Mouse (Mus musculus): ENCODE results near the gene Lrrc4.

Lrrc4 gene

DNA sequence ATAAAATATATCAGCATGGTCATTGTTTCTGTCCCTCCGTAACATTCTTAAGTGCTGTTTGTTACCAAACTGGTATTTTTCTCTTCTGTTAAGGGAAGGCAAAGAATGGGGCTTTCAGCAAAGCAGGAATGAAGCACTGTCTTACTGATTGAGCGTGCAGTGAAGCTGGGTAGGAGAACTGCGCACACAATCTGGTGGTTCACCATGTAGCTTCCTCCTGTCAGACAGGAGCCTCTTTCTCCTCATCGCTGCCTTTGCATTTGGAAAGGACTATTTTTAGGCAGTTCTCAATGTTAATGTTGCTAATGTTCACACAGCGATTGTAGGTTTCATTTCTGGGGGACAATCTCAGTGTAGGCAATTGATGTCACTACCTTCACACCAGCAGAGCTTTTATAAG is 162.3 kb downstream of the Lrrc4 start:
- no peak for DNase-seq (ENCODE audit: low spot score)

DNA sequence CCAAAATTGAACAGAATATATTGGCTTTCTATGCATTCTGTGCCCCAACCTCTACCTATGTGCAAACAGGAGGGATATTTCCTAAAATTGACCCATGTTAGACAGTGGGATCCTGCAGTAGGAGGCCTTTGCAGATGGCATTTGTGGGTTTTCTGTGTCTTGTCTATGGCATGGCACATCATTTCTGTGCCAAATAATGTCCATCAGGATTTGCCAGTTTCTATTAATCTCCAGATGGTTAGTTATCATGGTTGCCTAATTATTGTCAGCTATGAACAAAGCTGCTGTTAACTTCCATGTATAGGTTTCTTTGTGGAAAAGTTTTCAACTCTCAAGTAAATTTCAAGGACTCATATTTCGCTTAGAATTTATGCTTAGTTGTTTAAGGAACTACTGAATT is 164.0 kb downstream of the Lrrc4 start:
- DNase-seq (ENCODE audit: low spot score) = no peak

DNA sequence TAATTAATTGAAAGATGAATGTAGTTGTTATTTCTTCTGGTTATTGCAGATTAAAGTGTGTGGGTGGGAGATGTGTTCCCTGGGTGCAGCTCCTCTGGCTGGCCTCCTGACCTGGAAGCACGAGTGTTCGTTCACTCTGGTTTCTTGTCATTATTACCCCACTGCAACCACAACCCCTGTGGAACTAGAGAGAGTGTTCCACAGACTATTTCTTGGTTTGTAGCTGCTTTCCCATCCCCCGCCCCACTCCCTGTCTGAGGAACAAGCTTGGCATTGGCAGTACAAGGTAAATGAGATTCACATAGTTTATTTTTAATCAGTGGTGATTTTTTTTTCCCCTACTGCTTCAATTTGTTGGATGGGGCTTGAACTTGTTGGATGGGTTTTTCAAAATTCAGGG is 166.8 kb downstream of the Lrrc4 start:
- no peak for DNase-seq (ENCODE audit: low spot score)

DNA sequence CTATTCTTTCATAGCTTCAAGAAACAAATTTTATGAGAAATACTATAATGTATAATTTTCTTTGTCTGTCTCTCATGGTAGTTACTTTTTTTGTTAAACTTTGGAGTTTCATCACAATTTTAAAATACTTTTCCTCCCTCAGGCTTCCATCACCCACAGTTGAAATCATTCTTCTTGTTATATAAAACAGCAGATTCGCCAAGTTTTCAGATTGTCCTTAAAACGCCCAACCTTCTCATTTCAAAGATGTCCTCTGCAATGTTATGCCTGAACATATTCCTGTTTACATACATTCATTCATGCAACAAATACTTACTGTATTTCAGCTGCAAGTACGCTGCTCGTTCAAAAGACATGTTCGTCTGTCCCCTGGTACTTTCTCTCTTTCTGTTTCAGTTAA is 167.9 kb downstream of the Lrrc4 start:
- DNase-seq (ENCODE audit: low spot score) = no peak

DNA sequence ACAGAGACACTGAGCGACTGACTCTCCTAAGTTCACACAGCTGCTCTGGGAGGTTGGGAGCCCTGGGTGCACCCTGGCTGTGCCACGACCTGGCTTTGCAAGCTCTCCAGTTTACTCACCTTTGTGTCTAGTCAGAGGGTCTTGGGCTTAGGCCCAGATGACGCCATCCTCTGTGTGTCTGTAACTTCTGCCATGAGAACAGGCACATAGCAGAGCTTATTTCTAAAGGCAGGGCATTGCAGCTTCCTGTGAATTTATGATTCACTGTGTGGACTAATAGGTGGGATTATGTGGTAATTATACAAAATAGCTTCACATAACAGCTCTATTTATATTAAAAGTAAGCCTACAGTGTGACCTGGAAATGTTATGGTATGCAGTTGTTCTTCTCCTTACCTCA is 168.5 kb downstream of the Lrrc4 start:
- no peak for DNase-seq (ENCODE audit: low spot score)

DNA sequence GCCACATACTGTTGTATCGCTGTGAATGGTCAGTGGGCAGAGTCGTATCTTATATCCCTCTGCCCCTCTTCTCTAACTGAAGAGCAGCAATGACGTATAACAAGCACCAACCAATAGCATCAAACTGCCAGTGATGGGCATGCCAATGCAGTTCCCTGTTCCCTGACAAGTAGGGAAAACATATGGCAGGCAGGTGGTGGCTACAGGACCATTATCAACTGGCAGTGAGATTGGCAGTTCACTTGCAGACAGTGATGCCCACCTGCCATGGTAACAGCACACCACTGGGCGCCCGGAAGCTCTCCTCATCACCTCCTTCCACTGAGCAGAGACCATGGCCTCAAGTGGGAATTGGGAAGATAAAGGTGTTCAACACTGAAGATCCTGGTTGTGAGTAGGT is 175.0 kb downstream of the Lrrc4 start:
- no peak for DNase-seq (ENCODE audit: low spot score)

DNA sequence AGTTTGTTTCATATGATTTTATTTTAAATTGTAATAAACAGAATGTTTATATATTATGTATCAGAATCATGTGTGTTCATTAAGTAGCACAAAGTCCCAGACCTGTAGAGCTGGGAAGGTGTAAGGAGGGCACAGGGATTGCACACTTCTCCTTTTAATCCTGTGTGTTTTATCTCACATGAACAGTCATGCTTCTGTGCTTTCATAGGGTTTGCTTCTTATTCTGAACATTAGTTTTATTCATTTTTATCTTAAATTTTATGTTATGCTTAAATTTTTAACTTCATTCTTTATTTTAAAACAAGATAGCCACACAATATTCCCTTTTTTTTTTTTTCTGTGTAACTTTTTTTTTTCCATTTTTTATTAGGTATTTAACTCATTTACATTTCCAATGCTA is 186.3 kb downstream of the Lrrc4 start:
- DNase-seq (ENCODE audit: low spot score) = no peak

DNA sequence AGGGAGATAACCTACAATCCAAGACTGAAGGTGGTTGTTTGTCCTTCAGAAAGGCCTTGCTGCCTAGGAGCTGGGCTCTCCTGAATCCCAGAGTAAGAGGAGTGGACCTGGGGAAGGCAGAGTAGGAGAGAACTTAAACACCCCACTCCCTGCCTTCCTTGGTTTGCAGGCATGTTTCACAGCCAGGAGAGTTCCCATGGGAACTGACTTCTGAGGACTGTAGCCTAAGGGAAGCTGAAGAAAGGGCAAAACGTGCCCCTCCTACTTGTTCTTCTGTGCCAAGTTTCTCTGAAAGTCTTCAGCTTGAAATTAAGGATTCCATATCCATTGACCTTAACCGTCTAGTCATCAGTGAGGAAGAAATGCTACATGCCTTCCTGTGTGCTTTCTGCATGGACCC is 188.6 kb downstream of the Lrrc4 start:
- DNase-seq (ENCODE audit: low spot score) = no peak

DNA sequence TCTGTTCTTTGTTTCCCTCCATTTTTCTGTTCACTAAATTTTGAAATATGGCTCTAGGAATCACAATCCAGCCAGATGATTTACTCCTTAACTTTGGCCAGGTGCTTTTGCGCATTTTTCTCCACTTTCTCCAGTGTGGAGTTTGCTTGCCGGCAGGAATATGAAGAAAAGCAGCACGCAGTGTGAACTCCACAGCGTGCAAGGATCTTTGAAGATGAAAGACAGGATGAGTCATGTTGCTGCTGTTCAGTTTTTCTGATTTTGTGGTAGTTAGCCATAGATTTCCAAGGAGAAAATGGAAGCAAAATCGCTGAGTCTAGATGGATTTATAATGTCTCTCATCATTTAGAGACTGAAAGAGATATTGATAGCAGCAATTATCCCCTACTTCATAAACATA is 191.5 kb downstream of the Lrrc4 start:
- DNase-seq (ENCODE audit: low spot score) = no peak

DNA sequence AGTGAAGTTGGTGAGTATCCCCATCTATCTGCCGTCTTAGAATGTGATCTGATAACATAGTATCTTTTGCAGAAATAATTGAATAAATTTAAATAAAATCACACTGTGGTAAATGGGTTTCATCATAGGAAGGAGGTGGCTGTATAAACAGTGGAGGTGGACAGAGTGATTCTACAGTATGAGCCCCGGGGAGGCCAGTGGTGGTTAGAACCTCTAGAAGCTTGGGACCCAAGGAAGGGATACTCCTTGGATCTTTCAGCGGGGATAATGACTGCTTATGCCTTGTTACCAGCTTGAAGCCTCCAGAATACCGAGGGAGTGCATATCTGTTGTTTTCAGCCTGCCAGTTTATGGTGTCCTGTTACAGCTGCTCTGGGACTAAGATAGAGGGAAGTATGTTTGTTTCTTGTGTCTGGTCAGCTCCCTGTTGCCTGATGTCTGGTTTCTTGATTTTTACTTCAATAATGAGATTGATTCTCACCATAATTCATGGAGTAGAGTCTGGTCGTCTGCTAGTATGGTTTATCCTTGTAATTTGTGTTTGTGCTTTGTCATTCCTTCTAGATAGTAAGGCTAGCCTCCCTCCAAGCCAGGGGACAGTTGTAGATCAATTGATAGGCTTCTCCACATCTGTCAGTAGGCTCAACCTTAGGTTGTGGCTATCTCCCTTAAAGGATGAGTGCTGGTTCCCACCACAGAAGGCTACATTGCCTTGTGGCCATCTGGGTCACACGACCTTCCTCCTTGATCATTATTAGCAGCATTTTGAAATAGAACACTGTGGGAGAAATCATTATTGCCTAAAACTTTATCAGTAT is 195.8 kb downstream of the Lrrc4 start:
- DNase-seq (ENCODE audit: low spot score) = no peak

DNA sequence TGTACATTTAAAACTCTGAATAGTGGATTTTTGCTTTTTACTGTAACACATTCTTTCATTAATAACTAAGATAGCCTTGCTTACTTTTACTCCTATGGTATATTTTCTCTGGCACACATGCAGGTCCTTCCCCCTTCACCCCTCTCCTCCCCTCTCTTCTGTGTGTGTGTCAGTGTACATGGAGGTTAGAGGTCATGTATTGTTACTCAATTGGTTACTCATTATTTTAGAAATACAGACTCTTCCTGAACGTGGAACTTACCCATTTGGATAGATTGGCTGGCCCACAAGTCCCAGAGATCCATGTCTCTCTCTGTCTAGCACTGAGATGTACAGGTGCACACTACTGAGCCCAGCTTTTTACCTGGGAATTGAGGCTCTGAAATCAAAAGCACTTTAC is 196.5 kb downstream of the Lrrc4 start:
- DNase-seq (ENCODE audit: low spot score) = no peak

DNA sequence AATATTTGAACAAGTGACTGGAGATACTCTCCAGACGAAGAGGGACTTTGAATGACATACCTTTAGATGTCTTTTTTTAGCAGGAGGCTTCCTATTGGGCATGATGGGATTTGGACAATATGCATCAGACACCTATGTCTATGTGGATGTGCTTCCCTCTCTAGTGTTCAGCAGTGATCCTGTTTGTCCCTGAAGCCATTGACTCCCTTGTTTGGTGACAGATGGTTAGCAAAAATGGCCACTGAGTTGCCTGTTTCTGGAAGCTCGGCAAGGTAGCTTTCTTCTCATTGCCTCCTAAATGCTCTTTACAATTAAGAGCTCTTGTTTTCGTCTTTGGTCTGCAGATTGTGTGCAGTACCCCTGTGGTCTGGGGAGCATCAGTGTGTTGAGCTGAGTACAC is 197.9 kb downstream of the Lrrc4 start:
- no peak for DNase-seq (ENCODE audit: low spot score)

DNA sequence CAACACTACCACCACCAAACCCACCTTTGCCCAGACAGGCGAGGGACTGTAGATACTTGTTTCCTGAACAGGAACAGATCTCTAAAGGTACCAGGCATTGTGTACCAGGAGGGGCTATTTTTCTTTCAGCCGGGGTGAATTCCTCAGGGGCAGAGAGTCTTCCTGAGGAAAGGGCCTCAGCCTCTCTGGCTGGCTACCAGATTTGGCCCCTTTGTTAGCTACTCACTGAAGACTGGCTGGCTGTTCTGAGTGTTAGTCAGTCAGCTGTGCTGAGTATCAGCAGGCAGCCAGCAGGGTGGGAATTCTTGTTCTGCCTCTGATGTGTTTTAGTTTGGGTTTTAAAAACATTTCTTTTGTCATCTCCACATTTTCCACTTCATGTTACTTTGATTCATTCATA is 198.4 kb downstream of the Lrrc4 start:
- no peak for DNase-seq (ENCODE audit: low spot score)

DNA sequence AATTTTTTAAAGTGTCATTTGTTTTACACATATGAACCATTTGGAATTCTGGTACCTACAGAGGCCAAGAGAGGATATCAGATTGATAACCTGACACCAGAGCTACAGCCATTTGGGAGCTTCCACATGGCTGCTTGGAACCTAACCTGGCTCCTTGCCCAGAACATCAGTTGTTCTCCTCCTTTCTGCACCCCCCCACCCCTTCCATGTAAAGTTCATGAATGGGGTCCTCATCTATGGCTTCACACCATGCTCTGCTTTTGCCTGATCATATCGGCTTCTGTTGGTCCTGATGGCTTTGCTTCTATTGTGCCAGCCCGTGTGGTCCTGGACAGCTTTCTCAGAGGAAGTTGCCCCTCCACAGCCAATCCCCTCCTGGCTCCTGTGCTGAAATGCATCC is 200.6 kb downstream of the Lrrc4 start:
- DNase-seq (ENCODE audit: low spot score) = no peak

DNA sequence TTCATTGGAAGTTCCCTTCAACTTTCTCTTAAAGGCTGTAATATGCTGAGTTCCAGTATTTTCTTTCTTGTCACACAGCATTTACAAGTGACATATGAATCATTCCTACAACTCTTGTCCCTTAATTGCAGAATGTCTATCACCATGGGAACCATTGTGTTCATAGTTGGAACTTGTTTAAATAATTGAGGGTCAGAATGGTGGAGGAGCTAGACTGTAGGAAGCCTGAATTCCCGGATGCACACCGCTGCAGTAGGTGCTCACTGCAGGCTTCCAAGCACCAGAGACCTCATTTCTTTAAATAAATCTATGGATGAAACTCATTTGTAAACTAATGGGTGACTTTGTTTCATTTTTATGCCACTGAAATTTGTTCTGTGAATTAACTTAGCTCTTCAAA is 201.7 kb downstream of the Lrrc4 start:
- no peak for DNase-seq (ENCODE audit: low spot score)

DNA sequence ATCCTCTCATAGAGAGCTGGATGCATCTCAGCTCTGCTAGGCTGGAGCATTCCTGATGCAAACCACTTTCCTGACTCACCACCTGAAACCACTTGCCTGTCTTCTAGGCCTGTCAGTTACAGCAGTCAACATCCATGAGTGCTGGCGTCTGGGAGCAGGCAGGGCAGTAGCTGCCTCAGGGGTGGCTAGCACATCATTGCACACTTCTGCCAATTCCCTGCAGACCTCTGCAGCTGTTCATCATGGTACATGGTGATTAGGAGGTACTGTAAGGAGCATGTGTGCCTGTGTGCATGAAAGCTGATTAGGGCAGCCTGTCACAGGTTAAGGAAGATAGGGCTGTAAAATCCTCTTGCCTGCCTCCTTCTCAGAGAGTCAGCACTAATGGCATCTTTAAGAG is 203.1 kb downstream of the Lrrc4 start:
- no peak for DNase-seq (ENCODE audit: low spot score)

DNA sequence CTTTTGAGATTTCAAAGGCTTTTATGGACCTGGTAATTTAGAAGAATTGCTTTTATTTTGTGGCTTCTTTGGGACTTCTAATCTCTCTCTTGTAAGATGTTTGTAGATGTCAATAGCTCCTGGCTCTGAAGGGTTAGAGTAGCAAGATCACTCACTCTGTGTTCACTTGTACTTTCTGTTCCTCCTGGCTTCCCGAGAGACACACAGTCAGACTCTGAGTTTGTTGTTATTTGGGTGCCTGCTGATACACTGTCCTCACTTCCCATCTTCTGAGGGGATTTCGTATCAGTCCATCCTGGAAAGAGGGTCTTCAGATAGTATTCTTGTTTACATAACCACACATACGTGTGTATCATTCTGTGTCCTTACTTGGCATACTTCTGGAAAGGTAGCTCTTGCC is 208.6 kb downstream of the Lrrc4 start:
- no peak for DNase-seq (ENCODE audit: low spot score)

DNA sequence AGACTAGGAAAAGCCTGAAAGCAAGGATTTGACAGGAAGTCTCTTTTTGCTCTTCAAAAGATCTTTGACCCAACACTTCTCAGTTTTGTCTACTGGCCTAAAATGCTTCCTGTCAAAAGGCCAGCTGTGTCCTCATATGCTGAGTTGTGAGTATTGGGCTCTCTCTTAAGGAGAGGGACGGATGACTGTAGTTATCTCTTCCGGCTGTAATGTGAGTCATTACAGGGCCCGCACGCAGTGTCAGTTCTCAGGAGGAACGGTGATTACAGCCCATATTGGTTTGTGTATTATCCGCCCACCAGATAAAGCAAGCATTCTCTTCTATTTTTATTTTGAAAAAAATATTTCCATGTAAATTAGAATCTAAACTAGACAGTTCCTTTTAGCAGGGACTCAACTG is 209.0 kb downstream of the Lrrc4 start:
- no peak for DNase-seq (ENCODE audit: low spot score)

DNA sequence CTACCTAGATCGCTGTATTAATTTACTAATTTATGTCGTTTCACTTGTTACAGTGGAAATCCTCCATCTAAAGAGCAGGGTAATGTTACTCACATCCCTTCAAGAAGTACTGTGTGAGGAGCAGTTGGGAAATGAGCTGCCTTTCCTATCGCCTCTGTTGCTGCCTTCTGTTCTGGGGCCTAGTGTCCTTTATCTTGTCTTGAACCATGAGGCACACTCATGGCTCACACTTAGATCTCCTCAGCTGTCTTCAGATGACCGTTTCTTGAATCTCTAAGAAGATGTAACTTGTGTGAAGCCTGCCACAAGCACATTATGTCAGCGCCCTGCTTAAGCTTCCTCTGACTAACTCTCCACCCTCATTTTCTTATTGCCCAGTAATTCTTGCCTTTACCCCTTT is 209.6 kb downstream of the Lrrc4 start:
- DNase-seq (ENCODE audit: low spot score) = no peak

DNA sequence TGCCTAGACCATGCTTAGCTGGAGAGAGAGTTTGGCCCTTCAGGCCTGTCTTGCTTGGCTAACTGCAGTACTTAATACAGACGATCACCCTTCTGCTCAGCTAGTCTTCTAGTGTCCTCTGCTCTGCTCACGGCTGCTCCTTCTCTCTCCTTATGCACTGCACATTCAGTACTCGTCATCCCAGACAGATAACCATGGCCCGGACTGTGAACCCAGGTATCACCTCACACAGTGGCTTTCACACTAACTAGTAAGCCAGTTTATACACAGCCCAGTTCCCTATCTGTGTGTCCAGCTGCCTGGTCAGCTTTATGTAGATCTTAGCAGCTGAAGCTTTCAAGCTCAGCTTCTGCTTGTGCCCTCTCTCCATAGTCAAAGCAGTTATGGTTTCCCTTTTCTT is 210.1 kb downstream of the Lrrc4 start:
- no peak for DNase-seq (ENCODE audit: low spot score)

DNA sequence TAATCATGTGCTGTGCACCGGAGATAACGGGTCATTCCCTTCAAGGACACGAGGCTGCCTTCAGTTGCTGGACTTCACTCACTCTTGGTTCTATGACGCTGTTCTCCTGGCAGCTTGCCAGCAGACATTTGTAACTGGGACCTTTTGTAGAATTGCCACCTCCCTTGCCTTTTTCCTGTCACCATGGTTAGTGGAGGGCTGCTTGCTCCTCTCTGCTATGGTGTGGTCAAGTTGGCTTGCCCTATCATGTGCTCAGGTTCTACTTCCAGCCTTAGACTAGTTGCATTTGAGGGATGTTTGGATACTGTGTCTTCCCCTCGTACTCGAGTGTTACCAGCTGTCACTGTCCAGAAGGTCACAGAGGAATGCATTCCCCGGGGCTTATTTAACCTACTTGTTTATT is 212.8 kb downstream of the Lrrc4 start:
- DNase-seq (ENCODE audit: low spot score) = no peak

DNA sequence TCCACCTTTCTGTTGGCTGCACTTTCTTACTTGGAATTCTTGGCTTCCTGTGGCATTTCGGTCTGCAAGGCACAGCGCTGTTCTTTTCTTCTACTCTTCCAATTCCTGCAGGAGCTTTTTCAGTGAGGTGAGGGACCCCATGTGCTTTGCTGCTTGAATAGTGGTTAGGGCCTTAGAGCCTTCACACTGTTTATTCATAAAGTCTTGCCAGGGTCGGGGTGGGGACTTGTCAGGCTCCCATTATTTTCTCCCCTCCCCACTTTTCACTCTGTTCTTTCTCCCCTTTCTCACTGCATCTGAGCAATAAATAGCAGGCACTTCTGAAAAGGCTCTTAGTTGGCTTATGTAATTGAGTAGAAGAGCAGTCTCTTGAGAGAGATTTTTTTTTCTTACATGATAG is 213.2 kb downstream of the Lrrc4 start:
- no peak for DNase-seq (ENCODE audit: low spot score)

DNA sequence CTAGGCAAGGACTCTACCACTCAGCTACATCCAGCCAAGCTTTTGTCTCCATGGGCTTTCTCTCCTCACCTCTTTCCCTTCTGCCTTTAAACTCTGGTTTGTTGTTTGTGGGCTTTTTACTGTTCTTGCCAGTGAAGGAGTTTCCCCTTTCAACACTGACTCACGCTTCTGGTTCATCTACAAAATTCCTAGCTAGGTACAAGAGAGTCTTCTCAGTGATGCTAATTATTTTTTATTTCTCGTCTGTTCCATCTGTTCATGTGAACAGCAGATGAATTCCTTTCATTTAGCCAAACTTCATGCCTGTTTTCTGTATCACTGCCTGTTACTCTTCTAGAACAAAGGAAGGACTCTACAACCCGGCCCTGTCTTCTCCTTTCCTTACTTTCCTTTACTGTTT is 215.6 kb downstream of the Lrrc4 start:
- no peak for DNase-seq (ENCODE audit: low spot score)

DNA sequence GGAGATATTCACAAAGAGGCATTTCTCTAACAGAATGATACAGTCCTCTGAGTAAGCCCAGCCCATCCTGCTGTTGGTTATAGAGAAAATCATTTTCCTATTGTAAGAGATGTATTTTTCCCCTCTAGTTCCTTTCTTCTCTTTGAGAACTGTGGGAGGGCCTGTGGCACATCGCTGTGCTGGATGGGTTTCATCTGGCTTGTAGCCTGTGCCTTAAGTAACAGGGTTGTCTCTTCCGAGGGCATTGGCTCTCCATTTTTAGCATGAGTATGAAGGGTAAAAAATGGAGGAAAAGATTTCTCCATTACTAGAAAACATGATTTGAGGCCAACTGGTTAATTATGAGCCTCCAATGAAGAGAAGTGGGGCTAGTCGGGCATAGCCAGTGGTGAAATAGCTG is 216.1 kb downstream of the Lrrc4 start:
- no peak for DNase-seq (ENCODE audit: low spot score)

DNA sequence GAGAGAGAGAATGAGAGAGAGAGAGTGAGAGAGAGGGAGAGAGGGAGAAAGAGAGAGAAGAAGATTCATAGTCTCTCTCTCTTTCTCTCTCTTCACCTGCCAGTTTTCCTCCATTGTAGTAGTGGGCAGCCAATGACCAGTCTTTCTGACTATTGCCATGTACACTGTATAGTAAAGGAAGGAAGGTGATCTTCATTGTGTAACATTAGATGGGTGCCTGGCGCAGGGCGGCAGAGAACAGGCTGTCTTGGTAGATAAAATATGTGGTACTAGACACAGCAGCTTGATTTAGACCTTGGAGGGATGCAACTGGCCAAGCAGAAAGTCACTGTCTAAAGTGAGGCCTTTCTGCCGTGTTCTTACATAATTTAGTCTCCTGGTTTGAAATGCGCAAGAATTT is 216.7 kb downstream of the Lrrc4 start:
- no peak for DNase-seq (ENCODE audit: low spot score)
